Mouse (Mus musculus): ENCODE results near the gene Cdc37. TPM values are rescaled to one million over a fixed set of nuclear protein-coding genes. Genes with fewer than 3 reads are reported as not detected.

The Cdc37 gene
- polyA plus RNA-seq, 1 experiment, result 150 TPM

GRCm38 (mm10) chr9:21131059-21131956, 18.5 kb downstream of the Cdc37 start, which contains the start of gene Tyk2:
Gene Tyk2 (minus strand): TSS chr9:21131243.
- no peaks in the 10 kb centered on the region for H3K9me3 ChIP-seq
- H3K4me3 ChIP-seq (replicated peaks), result peak within 1 kb of the TSS; percentile 98
- no peak for TF ChIP-seq FLI1 (IDR thresholded peaks at IDR 0.05; ENCODE audit: low read length)
- no peak for TF ChIP-seq GATA1 (IDR thresholded peaks at IDR 0.05; ENCODE audit: borderline replicate concordance, low read length)
- no peaks in the 10 kb centered on the region for H3K27me3 ChIP-seq (replicated peaks)
- H3K4me1 ChIP-seq, result peaks cover 89% of the 10 kb centered on the region
- H3K36me3 ChIP-seq (replicated peaks; ENCODE audit: low read length), result peaks cover 34% of the 10 kb centered on the region

- Histone ChIP-seq H3K4me3 (replicated peaks) (no peak overlapping the region), H3K36me3 (replicated peaks; ENCODE audit: low read length) (peaks cover 80% of the 10 kb centered on the region), H3K4me1 (peaks cover 53% of the 10 kb centered on the region), H3K9me3 (no peaks in the 10 kb centered on the region), H3K27me3 (replicated peaks) (no peaks in the 10 kb centered on the region)
- no peak for TF ChIP-seq FLI1 (IDR thresholded peaks at IDR 0.05; ENCODE audit: low read length)
Observed at GRCm38 (mm10) chr9:21126259-21126627, 23.5 kb downstream of the Cdc37 start.

DNA sequence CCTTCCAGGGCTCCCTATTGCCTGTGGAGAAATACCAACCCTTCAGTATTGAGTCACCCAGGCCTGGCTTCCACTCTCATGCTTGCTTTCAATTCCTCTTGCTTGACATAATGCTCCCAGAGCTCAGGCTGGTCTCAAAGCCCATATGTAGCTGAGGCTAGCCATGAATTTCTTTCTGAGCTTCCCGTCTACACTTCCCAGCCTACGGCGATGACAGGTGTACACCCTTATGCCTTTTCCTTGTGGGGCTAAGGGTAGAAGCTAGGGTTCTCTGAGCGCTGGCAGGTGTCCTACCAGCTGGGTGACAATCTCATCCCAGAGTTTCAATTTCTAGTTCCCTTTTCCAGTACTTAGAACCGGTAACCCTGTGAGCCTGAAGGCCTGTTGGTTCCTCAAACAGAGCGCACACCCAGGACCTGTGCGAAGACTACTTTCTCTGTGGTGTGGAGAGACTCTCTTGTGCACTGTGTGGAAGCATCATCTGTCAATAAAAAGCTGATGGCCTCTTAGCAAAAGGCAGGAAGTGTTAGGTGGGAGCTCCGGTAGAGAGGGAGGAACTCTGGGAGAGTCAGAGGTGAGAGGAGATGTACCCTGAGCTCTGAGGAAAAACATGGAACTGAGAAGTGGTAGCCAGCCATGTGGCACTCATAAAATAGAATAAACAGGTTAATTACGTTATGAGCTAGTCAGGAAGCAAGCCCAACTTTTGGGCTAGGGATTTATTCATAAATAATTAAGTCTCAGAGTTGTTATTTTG, 24.1 kb downstream of the Cdc37 start:
- Histone ChIP-seq H3K9me3 (no peaks in the 10 kb centered on the region), H3K36me3 (replicated peaks; ENCODE audit: low read length) (peaks cover 86% of the 10 kb centered on the region), H3K27me3 (replicated peaks) (no peaks in the 10 kb centered on the region), H3K4me1 (peaks cover 47% of the 10 kb centered on the region), H3K4me3 (replicated peaks) (no peak overlapping the region)
- TF ChIP-seq GATA1 (IDR thresholded peaks at IDR 0.05; ENCODE audit: borderline replicate concordance, low read length) (no peak), FLI1 (IDR thresholded peaks at IDR 0.05; ENCODE audit: low read length) (no peak)

DNA sequence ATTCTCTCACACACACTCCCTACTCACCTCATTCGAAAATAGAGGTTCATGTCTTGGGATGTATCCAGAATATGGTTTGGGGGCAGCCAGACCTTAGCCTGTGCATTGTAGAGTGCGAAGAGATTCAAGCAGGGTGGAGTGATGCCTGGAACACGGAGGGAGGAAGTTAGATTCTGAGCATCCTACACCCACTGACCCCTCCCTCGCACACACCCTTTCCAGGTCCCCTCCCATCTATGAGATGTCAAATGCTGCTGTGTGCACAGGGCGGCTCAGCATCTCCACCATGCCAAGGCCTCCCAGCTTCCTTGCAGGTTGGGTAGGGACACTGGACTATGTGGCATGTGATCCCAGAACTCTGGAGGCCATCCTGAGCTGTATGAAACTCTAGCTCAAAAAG, 24.9 kb downstream of the Cdc37 start:
- Histone ChIP-seq H3K4me3 (replicated peaks) (no peak overlapping the region), H3K9me3 (no peaks in the 10 kb centered on the region), H3K36me3 (replicated peaks; ENCODE audit: low read length) (peaks cover 90% of the 10 kb centered on the region), H3K27me3 (replicated peaks) (no peaks in the 10 kb centered on the region), H3K4me1 (peaks cover 39% of the 10 kb centered on the region)
- TF ChIP-seq GATA1 (IDR thresholded peaks at IDR 0.05; ENCODE audit: borderline replicate concordance, low read length) (no peak), FLI1 (IDR thresholded peaks at IDR 0.05; ENCODE audit: low read length) (no peak)

GRCm38 (mm10) chr9:21121483-21121882, 28.3 kb downstream of the Cdc37 start:
- H3K36me3 ChIP-seq (replicated peaks; ENCODE audit: low read length), result peaks cover 88% of the 10 kb centered on the region

GRCm38 (mm10) chr9:21117073-21117472, 32.7 kb downstream of the Cdc37 start:
- no peak overlapping the region for H3K4me3 ChIP-seq (replicated peaks)
- no peaks in the 10 kb centered on the region for H3K27me3 ChIP-seq (replicated peaks)
- no peaks in the 10 kb centered on the region; the same call in 1 of the 2 replicates for H3K4me1 ChIP-seq
- peaks cover 81% of the 10 kb centered on the region for H3K36me3 ChIP-seq (replicated peaks; ENCODE audit: low read length)
- TF ChIP-seq GATA1 (IDR thresholded peaks at IDR 0.05; ENCODE audit: borderline replicate concordance, low read length) (no peak), FLI1 (IDR thresholded peaks at IDR 0.05; ENCODE audit: low read length) (no peak)
- H3K9me3 ChIP-seq, result no peaks in the 10 kb centered on the region

More at GRCm38 (mm10) chr9:21121483-21121882, 28.3 kb downstream of the Cdc37 start:
- H3K4me1 ChIP-seq, result peaks cover 13% of the 10 kb centered on the region
- no peak overlapping the region for H3K4me3 ChIP-seq (replicated peaks)
- TF ChIP-seq GATA1 (IDR thresholded peaks at IDR 0.05; ENCODE audit: borderline replicate concordance, low read length) (no peak), FLI1 (IDR thresholded peaks at IDR 0.05; ENCODE audit: low read length) (no peak)
- H3K9me3 ChIP-seq, result no peaks in the 10 kb centered on the region
- H3K27me3 ChIP-seq (replicated peaks), result no peaks in the 10 kb centered on the region

GRCm38 (mm10) chr9:21115105-21115504, 34.7 kb downstream of the Cdc37 start:
- Histone ChIP-seq H3K9me3 (no peaks in the 10 kb centered on the region), H3K4me3 (replicated peaks) (no peak overlapping the region), H3K4me1 (no peaks in the 10 kb centered on the region), H3K27me3 (replicated peaks) (no peaks in the 10 kb centered on the region), H3K36me3 (replicated peaks; ENCODE audit: low read length) (peaks cover 81% of the 10 kb centered on the region)
- TF ChIP-seq GATA1 (IDR thresholded peaks at IDR 0.05; ENCODE audit: borderline replicate concordance, low read length), result no peak
- no peak for TF ChIP-seq FLI1 (IDR thresholded peaks at IDR 0.05; ENCODE audit: low read length)

- Histone ChIP-seq H3K27me3 (replicated peaks) (no peaks in the 10 kb centered on the region), H3K4me1 (no peaks in the 10 kb centered on the region), H3K36me3 (replicated peaks; ENCODE audit: low read length) (peaks cover 84% of the 10 kb centered on the region), H3K4me3 (replicated peaks) (no peak overlapping the region), H3K9me3 (no peaks in the 10 kb centered on the region)
- TF ChIP-seq GATA1 (IDR thresholded peaks at IDR 0.05; ENCODE audit: borderline replicate concordance, low read length) (no peak), FLI1 (IDR thresholded peaks at IDR 0.05; ENCODE audit: low read length) (no peak)
Observed at GRCm38 (mm10) chr9:21114190-21114589, 35.6 kb downstream of the Cdc37 start.

DNA sequence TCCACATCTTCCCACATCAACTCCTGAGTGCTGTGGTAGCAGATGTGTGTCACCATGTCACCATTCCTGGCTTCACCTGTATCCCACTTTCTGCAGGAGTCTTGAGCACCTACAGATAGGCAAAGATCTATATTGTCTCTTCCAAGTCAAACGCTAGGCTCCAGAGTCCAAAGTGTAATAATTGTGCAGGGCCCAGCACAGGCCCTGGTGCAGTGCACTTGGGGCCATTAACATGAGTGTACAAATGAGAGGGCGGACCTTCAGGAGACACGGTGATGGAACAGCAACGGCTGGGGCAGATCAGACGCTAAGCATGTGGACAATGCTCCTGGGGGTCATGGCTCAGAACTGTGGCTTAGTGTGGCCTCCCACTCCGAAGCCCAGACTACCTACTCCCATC, 36.0 kb downstream of the Cdc37 start:
- no peaks in the 10 kb centered on the region for H3K27me3 ChIP-seq (replicated peaks)
- H3K9me3 ChIP-seq, result no peaks in the 10 kb centered on the region
- TF ChIP-seq GATA1 (IDR thresholded peaks at IDR 0.05; ENCODE audit: borderline replicate concordance, low read length) (no peak), FLI1 (IDR thresholded peaks at IDR 0.05; ENCODE audit: low read length) (no peak)
- no peak overlapping the region for H3K4me3 ChIP-seq (replicated peaks)
- no peaks in the 10 kb centered on the region for H3K4me1 ChIP-seq
- peaks cover 88% of the 10 kb centered on the region for H3K36me3 ChIP-seq (replicated peaks; ENCODE audit: low read length)

Data from megakaryocyte, embryonic 14.5 days (primary cell).